Mouse (Mus musculus) midbrain, embryonic 16.5 days (tissue): ENCODE measurements around the gene Eef2. TPM values are rescaled to one million over a fixed set of nuclear protein-coding genes. Genes with fewer than 3 reads are reported as not detected.

Source experiments
- ATAC-seq: fragments of 200-750 bp; cut with Nextera tagmentation; 2 replicates; pipeline ENCODE4 v1.8.0; 2017; ENCODE audit warnings: moderate TSS enrichment
- H3K27ac ChIP-seq: fragments of 300-500 bp; sonication (generic); 2 replicates; pipeline ENCODE4 v1.5.1; 2014; ENCODE audit warnings: mild to moderate bottlenecking, low read length, mixed read lengths
- H3K27me3 ChIP-seq: fragments of 300-500 bp; sonication (generic); 2 replicates; pipeline ENCODE4 v1.6.1; 2014; ENCODE audit warnings: low read depth, low read length, mixed read lengths; ENCODE audit not compliant: control insufficient read depth, insufficient read depth
- H3K36me3 ChIP-seq: fragments of 300-500 bp; sonication (generic); 2 replicates; pipeline ENCODE4 v1.6.1; 2014; ENCODE audit warnings: mild to moderate bottlenecking, low read length, moderate library complexity, mixed read lengths; ENCODE audit not compliant: control insufficient read depth, insufficient read depth
- H3K4me1 ChIP-seq: fragments of 300-500 bp; sonication (generic); 2 replicates; pipeline ENCODE4 v1.6.1; 2014; ENCODE audit warnings: mild to moderate bottlenecking, low read length, mixed read lengths; ENCODE audit not compliant: control insufficient read depth, insufficient read depth
- H3K4me2 ChIP-seq: fragments of 300-500 bp; sonication (generic); 2 replicates; pipeline ENCODE4 v1.6.1; 2014; ENCODE audit warnings: mild to moderate bottlenecking, low read length, mixed read lengths
- H3K4me3 ChIP-seq: fragments of 300-500 bp; sonication (generic); 2 replicates; pipeline ENCODE4 v1.5.1; 2014; ENCODE audit warnings: low read depth, mild to moderate bottlenecking, low read length, moderate library complexity, mixed read lengths
- H3K9ac ChIP-seq: fragments of 300-500 bp; sonication (generic); 2 replicates; pipeline ENCODE4 v1.6.1; 2014; ENCODE audit warnings: low read depth, low read length, mixed read lengths
- H3K9me3 ChIP-seq: fragments of 300-500 bp; sonication (generic); replicated peaks from 2 replicates; pipeline ENCODE4 v1.6.1; 2014; ENCODE audit warnings: mild to moderate bottlenecking, low read length, mixed read lengths; ENCODE audit not compliant: control insufficient read depth, poor library complexity, severe bottlenecking
- WGBS: fragments of 180-500 bp; shearing (Covaris S2); extraction: QIAGEN DNeasy Blood & Tissue Kit; methylation state at CpG from one replicate; pipeline ENCODE4 v1.1.7; 2014; 5-methylcytosine and 5-hydroxymethylcytosine counted together
- polyA plus RNA-seq: library from polyadenylated mRNA; unstranded; fragments of >200 nt; fragmentation: Nextera tagmentation; extraction: Ambion mirVana; gene quantifications from 2 replicates; pipeline ENCODE4 v1.2.1, GENCODE M21; 2015

Gene Eef2
- polyA plus RNA-seq, 1 experiment from 2014 or later, result 535 TPM

DNA sequence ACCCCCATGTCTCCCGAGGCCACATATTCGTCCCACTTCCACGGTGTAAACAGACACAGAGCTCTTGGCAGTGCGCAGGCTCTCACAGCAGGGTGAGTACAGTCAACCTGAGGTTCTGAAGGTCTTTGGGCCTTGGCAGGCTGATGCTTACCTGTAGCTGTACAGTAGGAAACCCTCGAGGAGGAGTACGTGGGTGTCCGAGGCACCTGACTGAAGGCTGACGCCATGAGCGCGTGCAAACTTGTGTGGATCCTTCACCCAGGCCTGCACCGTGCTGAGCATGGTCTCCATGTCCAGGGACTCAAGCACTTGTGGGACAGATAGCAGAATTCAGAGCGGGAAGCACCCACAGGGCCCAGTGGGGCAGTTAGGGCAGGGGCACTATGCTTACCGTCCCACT, 23.7 kb downstream of the Eef2 start:
- no peak for ATAC-seq

DNA sequence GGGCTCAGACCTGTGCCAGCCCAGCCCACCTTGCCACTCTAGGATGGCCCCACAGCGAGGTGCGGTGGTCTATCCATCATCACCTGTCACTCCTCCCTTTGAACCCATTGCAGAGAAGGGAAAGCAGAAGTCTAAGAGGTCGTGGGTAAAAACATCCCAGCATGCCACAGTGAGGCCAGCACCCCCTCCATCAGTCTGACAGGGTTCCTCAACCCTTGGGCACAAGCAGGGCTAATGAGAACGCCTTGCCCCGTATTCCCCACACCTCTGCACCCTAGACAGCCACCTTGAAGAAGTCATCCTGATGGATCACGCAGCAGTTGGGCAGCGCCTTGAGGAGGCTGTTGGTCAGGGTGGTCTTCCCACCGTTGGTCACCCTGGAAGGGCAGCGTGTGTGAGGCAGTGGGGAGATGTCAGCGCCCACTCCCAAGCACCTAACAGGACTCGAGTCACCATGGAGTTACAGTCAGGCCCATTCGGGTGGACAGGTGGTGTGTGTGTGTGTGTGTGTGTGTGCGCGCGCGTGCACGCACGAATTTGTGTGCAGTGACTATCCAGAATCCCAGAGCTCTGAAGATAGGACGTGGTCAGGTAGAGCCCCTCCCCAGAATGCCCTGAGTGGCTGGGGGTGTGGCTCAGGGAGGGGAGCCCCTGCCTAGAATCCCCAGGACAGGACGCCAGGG, 24.3 kb downstream of the Eef2 start:
- no peak overlapping the region for H3K9ac ChIP-seq
- peaks cover 11% of the 10 kb centered on the region for H3K27me3 ChIP-seq
- WGBS, result 80% methylated on average over 20 of the region's 20 CpGs
- H3K9me3 ChIP-seq, result no peaks in the 10 kb centered on the region
- no peak overlapping the region for H3K27ac ChIP-seq
- H3K36me3 ChIP-seq, result peaks cover 6% of the 10 kb centered on the region; the same call in 1 of the 2 replicates
- H3K4me1 ChIP-seq, result no peaks in the 10 kb centered on the region
- H3K4me3 ChIP-seq, result no peak overlapping the region
- no peak overlapping the region for H3K4me2 ChIP-seq
- ATAC-seq, result no peak

More for the DNA sequence above, 23.7 kb downstream of the Eef2 start:
- H3K27ac ChIP-seq, result no peak overlapping the region
- H3K4me1 ChIP-seq, result no peaks in the 10 kb centered on the region
- H3K36me3 ChIP-seq, result peaks cover 5% of the 10 kb centered on the region; the same call in 1 of the 2 replicates
- H3K4me3 ChIP-seq, result no peak overlapping the region
- peaks cover 16% of the 10 kb centered on the region for H3K27me3 ChIP-seq
- no peak overlapping the region for H3K9ac ChIP-seq
- H3K4me2 ChIP-seq, result no peak overlapping the region
- no peaks in the 10 kb centered on the region for H3K9me3 ChIP-seq
- 83% methylated on average over 13 of the region's 13 CpGs for WGBS

DNA sequence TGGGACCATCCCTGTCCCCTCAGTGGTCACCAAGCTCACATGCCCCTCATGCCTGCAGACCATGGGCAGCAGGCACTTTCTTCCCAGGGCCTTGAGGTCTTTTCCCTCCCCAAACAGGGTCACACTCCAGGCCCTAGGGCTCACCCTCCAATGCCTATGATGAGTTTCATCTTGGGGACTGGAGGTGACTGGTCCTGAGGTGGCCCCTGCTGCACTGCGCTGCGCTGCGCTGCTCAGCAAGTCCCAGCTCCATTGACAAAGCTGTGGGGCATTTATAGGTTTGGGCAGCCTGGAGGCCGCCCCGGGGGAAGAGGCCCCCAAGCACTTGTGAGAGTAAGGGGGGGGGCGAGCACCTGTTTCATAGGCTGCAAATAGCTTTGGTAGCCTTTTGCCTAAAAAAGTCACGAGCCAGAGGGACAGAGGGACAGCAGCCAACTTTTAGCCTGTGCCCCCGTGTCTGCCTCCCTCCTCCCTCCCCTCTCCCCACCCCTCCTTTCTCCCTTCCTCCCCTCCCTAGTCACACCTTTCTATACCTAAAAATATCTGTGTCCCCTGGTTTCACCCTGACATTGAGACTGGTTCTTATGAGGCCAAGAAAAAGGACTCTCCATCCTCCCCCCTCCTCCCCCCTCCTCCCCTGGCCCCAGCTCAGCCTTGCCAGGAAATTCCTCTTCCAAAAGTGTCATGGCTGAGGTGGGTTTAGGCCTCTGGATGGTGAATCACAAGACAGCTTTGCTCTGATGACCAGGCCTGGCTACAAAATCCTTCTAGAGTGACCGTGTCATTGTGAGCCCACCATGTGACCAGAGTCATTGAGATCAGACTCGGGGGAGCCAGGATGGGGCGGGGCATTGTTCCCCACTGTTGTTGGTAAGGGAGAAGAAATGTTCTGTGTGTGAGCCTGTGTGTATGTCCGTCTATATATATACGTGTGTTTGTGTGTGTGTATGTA, 25.7 kb downstream of the Eef2 start, which contains the start of gene Nmrk2:
Nmrk2 (minus strand) TSS at position 245 of the 952 bp plus-strand sequence.
- Histone ChIP-seq H3K27ac (no peak within 1 kb of the TSS), H3K9ac (no peak within 1 kb of the TSS), H3K27me3 (no peaks in the 10 kb centered on the region; the same call in 1 of the 2 replicates), H3K4me2 (no peak within 1 kb of the TSS), H3K4me3 (no peak within 1 kb of the TSS), H3K4me1 (no peaks in the 10 kb centered on the region), H3K9me3 (no peaks in the 10 kb centered on the region), H3K36me3 (peaks cover 11% of the 10 kb centered on the region; the same call in 1 of the 2 replicates)
- WGBS, result 56% methylated on average over 13 of the region's 13 CpGs
- ATAC-seq, result no peak

DNA sequence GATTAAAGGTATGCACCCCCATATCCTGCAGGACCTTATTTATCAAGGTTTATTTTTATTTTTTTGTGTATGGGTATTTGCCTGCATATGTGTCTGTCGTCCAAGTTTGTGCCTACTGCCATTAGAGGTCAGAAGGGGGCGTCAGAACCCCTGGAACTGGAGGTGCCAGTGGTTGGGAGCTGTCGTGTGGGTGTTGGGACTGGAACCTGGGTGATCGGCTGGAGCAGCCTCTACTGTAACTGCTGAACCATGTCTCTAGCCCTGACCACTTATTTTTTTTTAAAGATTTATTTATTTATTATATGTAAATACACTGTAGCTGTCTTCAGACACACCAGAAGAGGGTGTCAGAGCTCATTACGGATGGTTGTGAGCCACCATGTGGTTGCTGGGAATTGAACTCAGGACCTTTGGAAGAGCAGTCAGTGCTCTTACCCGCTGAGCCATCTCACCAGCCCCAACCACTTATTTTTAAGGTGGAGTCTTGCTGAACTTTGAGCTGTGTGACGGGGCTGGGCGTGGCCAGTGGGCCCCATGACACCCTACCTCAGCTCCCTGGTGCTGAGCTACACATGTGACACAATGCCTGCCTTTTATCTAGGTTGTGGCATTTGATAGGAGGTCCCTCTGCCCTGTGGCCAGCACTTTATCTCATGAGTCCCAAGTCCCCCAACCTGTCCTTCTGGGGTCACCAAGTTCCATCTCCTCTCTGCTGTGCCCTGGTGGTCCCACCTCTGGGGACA, 26.7 kb downstream of the Eef2 start:
- WGBS, result 75% methylated on average over 8 of the region's 8 CpGs
- Histone ChIP-seq H3K9ac (no peak overlapping the region), H3K27ac (peak overlapping the region; percentile 45; the same call in 1 of the 2 replicates), H3K4me2 (no peak overlapping the region), H3K4me3 (no peak overlapping the region), H3K36me3 (peaks cover 15% of the 10 kb centered on the region; the same call in 1 of the 2 replicates), H3K9me3 (no peaks in the 10 kb centered on the region), H3K27me3 (no peaks in the 10 kb centered on the region; the same call in 1 of the 2 replicates), H3K4me1 (no peaks in the 10 kb centered on the region)
- peak; percentile 5; the same call in 1 of the 2 replicates for ATAC-seq

DNA sequence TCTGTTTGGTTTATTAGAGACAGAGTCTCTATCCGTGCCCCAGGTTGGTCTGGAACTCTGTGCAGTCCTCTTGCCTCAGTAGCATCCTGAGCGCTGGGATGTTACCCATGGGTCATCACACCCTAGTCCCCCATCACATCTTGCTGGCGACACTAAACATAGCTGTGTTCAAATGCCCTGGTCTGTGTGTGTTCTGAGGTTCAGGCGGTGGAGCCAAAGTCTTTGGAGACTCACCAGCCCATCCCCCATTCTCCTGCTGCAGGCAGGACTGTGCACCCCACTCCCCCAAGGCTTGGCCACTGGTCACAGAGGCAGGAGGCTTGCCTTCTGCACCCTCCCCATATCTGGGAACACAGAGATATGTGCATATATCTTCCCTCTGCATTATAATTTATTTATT, 27.7 kb downstream of the Eef2 start:
- Histone ChIP-seq H3K4me3 (no peak overlapping the region), H3K27ac (peak overlapping the region; percentile 45; the same call in 1 of the 2 replicates), H3K4me1 (no peaks in the 10 kb centered on the region), H3K36me3 (peaks cover 19% of the 10 kb centered on the region; the same call in 1 of the 2 replicates), H3K27me3 (no peaks in the 10 kb centered on the region; the same call in 1 of the 2 replicates), H3K4me2 (no peak overlapping the region), H3K9me3 (no peaks in the 10 kb centered on the region), H3K9ac (no peak overlapping the region)
- ATAC-seq, result no peak
- 71% methylated on average over 4 of the region's 4 CpGs for WGBS

DNA sequence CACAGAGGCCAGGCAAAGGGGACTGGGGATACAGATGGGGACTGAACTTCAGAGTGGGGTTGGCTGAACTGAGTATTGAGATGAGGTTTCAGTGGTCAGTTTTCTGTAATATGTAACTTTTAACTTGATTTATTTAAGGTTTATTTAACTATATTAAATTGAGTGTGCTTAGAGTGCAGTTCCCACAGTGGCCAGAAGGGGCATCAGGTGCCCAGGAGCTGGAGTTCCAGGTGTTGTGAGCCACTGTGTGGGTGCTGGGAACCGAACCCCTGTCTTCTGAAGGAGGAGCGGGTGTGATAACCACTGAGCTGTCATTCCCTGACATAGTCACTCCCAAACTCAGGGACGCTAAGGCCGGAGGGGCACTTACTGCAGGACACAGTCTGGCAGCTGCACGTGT, 33.7 kb downstream of the Eef2 start:
- H3K9ac ChIP-seq, result no peak overlapping the region
- no peaks in the 10 kb centered on the region; the same call in 1 of the 2 replicates for H3K9me3 ChIP-seq
- H3K4me2 ChIP-seq, result no peak overlapping the region
- no peak for ATAC-seq
- H3K36me3 ChIP-seq, result peaks cover 64% of the 10 kb centered on the region
- no peaks in the 10 kb centered on the region for H3K4me1 ChIP-seq
- H3K27me3 ChIP-seq, result no peaks in the 10 kb centered on the region
- WGBS, result 95% methylated on average over 5 of the region's 5 CpGs
- no peak overlapping the region for H3K4me3 ChIP-seq
- no peak overlapping the region for H3K27ac ChIP-seq

DNA sequence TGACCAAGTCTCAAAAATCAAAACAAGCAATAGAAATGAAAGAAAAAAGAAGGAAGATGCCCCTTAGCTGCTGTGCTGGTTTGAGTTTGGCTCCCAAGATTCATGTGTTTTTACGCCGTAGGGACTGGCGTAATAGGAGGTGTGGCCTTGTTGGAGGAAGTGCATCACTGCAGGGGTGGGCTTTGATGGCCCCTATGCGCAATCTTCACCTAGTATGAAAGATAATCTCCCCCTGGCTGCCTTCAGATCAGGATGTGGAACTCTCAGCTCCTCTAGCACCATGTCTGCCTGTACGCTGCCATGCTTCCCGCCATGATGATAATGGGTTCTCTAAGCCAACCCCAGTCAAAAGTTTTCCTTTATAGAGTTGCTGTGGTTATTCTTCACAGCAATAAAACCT, 39.8 kb downstream of the Eef2 start:
- H3K36me3 ChIP-seq, result peaks cover 64% of the 10 kb centered on the region
- WGBS, result 93% methylated on average over 6 of the region's 6 CpGs
- H3K4me3 ChIP-seq, result no peak overlapping the region
- H3K27ac ChIP-seq, result no peak overlapping the region
- H3K4me1 ChIP-seq, result no peaks in the 10 kb centered on the region
- no peak overlapping the region for H3K9ac ChIP-seq
- H3K9me3 ChIP-seq, result no peaks in the 10 kb centered on the region
- no peaks in the 10 kb centered on the region for H3K27me3 ChIP-seq
- ATAC-seq, result no peak
- no peak overlapping the region for H3K4me2 ChIP-seq

DNA sequence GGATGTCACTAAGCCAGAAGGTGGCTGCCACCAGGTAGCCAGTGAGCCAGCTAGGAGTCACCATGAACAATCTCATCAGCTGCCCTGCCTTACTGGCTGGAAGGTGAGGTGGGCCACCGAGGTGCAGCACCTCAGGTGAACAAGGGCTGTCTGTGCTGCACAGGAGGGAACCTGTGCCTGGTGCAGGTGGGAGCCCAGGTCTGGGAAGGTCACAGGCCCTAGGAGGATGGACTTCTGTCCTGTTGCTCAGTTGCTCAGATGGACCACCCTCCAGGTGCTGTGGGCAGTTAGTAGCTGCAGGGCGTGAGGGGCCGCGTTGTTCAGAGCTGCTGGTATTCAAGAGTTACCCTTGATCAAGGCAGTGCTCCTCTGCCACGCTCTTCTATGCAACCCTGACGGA, 40.4 kb downstream of the Eef2 start:
- 88% methylated on average over 6 of the region's 6 CpGs for WGBS
- H3K9ac ChIP-seq, result no peak overlapping the region
- peaks cover 65% of the 10 kb centered on the region for H3K36me3 ChIP-seq
- H3K9me3 ChIP-seq, result no peaks in the 10 kb centered on the region
- no peaks in the 10 kb centered on the region for H3K27me3 ChIP-seq
- no peak overlapping the region for H3K4me2 ChIP-seq
- H3K27ac ChIP-seq, result no peak overlapping the region
- H3K4me3 ChIP-seq, result no peak overlapping the region
- no peak for ATAC-seq
- no peaks in the 10 kb centered on the region for H3K4me1 ChIP-seq
